Mouse (Mus musculus) layer of hippocampus, adult 11-12 months (tissue): ENCODE results near the gene Anks1.
"Not testable (repeated sequence)": the region's sequence is repeated elsewhere in the genome, so short reads cannot be mapped to it uniquely, and the experiment has no call there.

Experiments used
- DNase-seq: peaks from one replicate; pipeline ENCODE4 v3.0.0; 2022; ENCODE audit warnings: low spot score

Gene Anks1

GRCm38 (mm10) chr17:27999683-28000273, 90.7 kb downstream of the Anks1 start:
- not testable (repeated sequence) for DNase-seq

GRCm38 (mm10) chr17:28000389-28000788, 91.3 kb downstream of the Anks1 start:
- no peak for DNase-seq

- DNase-seq, result no peak
Measured at GRCm38 (mm10) chr17:28000851-28001250, 91.7 kb downstream of the Anks1 start.

GRCm38 (mm10) chr17:28005393-28005792, 96.3 kb downstream of the Anks1 start:
- DNase-seq, result peak; percentile 62

- no peak for DNase-seq
Measured at GRCm38 (mm10) chr17:28006208-28006607, 97.1 kb downstream of the Anks1 start.

GRCm38 (mm10) chr17:28006611-28007010, 97.5 kb downstream of the Anks1 start:
- no peak for DNase-seq

GRCm38 (mm10) chr17:28007179-28007811, 98.2 kb downstream of the Anks1 start:
- no peak for DNase-seq

- no peak for DNase-seq
Measured at GRCm38 (mm10) chr17:28007857-28008564, 98.9 kb downstream of the Anks1 start.

GRCm38 (mm10) chr17:28008565-28008981, 99.5 kb downstream of the Anks1 start:
- DNase-seq, result no peak

GRCm38 (mm10) chr17:28009066-28009715, 100.1 kb downstream of the Anks1 start:
- no peak for DNase-seq

- no peak for DNase-seq
Measured at GRCm38 (mm10) chr17:28009716-28010114, 100.6 kb downstream of the Anks1 start.

GRCm38 (mm10) chr17:28010925-28011324, 101.8 kb downstream of the Anks1 start:
- no peak for DNase-seq

- DNase-seq, result no peak
Measured at GRCm38 (mm10) chr17:28012851-28013250, 103.7 kb downstream of the Anks1 start.

- DNase-seq, result no peak
Measured at GRCm38 (mm10) chr17:28013259-28013875, 104.3 kb downstream of the Anks1 start.

- no peak for DNase-seq
Measured at GRCm38 (mm10) chr17:28014449-28014848, 105.3 kb downstream of the Anks1 start.

- no peak for DNase-seq
Measured at GRCm38 (mm10) chr17:28015068-28015730, 106.1 kb downstream of the Anks1 start.

GRCm38 (mm10) chr17:28016056-28016797, 107.1 kb downstream of the Anks1 start:
- no peak for DNase-seq

- DNase-seq, result no peak
Measured at GRCm38 (mm10) chr17:28018344-28018743, 109.2 kb downstream of the Anks1 start.

- no peak for DNase-seq
Measured at GRCm38 (mm10) chr17:28018776-28019175, 109.7 kb downstream of the Anks1 start.

- DNase-seq, result no peak
Measured at GRCm38 (mm10) chr17:28019785-28020696, 110.9 kb downstream of the Anks1 start.
